In the genomic region with DNA sequence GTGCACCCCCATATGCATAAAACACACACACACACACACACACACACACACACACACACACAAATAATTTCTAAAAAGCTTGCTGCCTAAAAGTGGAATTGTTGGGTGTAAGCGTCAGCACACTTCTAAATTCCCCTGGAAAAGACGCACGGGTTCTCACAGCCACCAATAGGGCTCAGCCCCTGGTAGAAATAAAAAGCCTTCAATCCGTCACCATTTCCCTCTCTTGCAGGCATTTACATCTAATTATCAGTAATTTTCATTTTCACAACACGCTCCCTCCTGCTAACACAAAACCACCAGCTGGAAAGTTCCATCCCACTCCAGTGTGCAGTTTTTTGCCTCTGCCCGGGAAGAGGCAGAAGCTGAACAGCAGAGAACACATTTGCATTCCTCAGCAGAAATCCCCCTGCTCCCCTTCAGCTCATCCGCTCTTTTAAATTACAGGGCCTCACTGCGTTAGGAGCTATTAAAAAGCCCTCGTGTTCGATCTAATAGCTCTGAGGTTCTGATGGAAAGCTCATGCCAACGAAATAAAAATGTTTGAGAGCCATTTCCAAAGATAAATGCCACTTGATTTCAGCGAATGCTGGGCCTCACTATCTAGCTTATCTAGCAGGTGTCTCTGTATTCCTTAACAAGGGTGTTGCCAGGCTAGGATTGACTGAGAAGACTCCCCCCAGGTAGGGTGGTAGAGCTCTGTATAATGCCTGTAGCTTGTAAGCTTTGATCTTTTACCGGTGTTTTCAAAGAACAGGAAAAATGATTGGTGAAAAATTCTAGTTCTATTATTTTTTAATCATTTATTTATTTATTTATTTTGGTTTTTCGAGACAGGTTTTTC, we compare ENCODE assay signal across 17 mouse cellular contexts. TPM values are rescaled to one million over a fixed set of nuclear protein-coding genes. Genes with fewer than 3 reads are reported as not detected.
A peak's percentile ranks its signal among the peaks of the same experiment; 100 is the strongest.
DNase-seq lines count a peak whose midpoint lies in the region; ATAC-seq and TF ChIP-seq lines count a peak whose summit lies in the region.
"Had no signal": no experiment of that assay in that cellular context is flagged by ENCODE, and none has a peak within 500 bp of the region (broad histone marks: within the 10 kb centered on the region; RNA-seq: fewer than 3 reads in every experiment).

No protein-coding gene starts in this region.

- H3K27me3 ChIP-seq in forebrain, embryonic 15.5 days = no peaks in the 10 kb centered on the region
- H3K27me3 ChIP-seq in midbrain, embryonic 15.5 days (replicated peaks) = no peaks in the 10 kb centered on the region
- H3K27me3 ChIP-seq in liver, embryonic 11.5 days (replicated peaks; ENCODE audit: control insufficient read depth, insufficient read depth, low read length) = no peaks in the 10 kb centered on the region
- H3K27me3 ChIP-seq in cerebellum, adult 2 months (ENCODE audit: control insufficient read depth, insufficient read depth, low read length) = no peaks in the 10 kb centered on the region
- H3K27me3 ChIP-seq: heart, embryonic 13.5 days; limb, embryonic 15.5 days had no signal

- H3K9me3 ChIP-seq in forebrain, embryonic 15.5 days = no peaks in the 10 kb centered on the region
- no peaks in the 10 kb centered on the region for H3K9me3 ChIP-seq in midbrain, embryonic 15.5 days
- H3K9me3 ChIP-seq in liver, embryonic 11.5 days (ENCODE audit: control insufficient read depth, low read length) = no peaks in the 10 kb centered on the region
- H3K9me3 ChIP-seq: heart, embryonic 13.5 days; limb, embryonic 15.5 days had no signal

- no peak overlapping the region for H3K9ac ChIP-seq in forebrain, embryonic 15.5 days (replicated peaks)
- no peak overlapping the region for H3K9ac ChIP-seq in midbrain, embryonic 15.5 days
- H3K9ac ChIP-seq in liver, embryonic 11.5 days (ENCODE audit: low read depth, low read length) = no peak overlapping the region
- H3K9ac ChIP-seq: heart, embryonic 13.5 days; limb, embryonic 15.5 days; lung, embryonic 14.5 days had no signal

- no peak overlapping the region for H3K4me3 ChIP-seq in forebrain, embryonic 15.5 days
- H3K4me3 ChIP-seq in midbrain, embryonic 15.5 days = no peak overlapping the region
- H3K4me3 ChIP-seq in liver, embryonic 11.5 days (ENCODE audit: low read depth, low read length) = no peak overlapping the region
- no peak overlapping the region for H3K4me3 ChIP-seq in cerebellum, adult 2 months (replicated peaks; ENCODE audit: insufficient read depth, low read depth, low read length)
- H3K4me3 ChIP-seq: heart, embryonic 13.5 days; limb, embryonic 15.5 days; megakaryocyte, embryonic 14.5 days had no signal

- peak; percentile 82 for ATAC-seq in forebrain, embryonic 15.5 days (replicated peaks)
- peak; percentile 56; the same call in 1 of the 2 replicates for ATAC-seq in midbrain, embryonic 15.5 days (replicated peaks)
- no peak for ATAC-seq in liver, embryonic 11.5 days (replicated peaks; ENCODE audit: low FRiP score)

- H3K4me2 ChIP-seq in forebrain, embryonic 15.5 days (replicated peaks) = no peak overlapping the region
- no peak overlapping the region for H3K4me2 ChIP-seq in midbrain, embryonic 15.5 days
- no peak overlapping the region for H3K4me2 ChIP-seq in liver, embryonic 11.5 days
- H3K4me2 ChIP-seq: heart, embryonic 13.5 days; limb, embryonic 15.5 days; lung, embryonic 14.5 days had no signal

- H3K36me3 ChIP-seq in forebrain, embryonic 15.5 days = no peaks in the 10 kb centered on the region
- no peaks in the 10 kb centered on the region for H3K36me3 ChIP-seq in midbrain, embryonic 15.5 days (replicated peaks)
- no peaks in the 10 kb centered on the region for H3K36me3 ChIP-seq in liver, embryonic 11.5 days (ENCODE audit: control insufficient read depth, insufficient read depth, low read length)
- H3K36me3 ChIP-seq: heart, embryonic 13.5 days; limb, embryonic 15.5 days had no signal

- H3K27ac ChIP-seq in forebrain, embryonic 15.5 days (replicated peaks) = peak overlapping the region; percentile 85
- H3K27ac ChIP-seq in midbrain, embryonic 15.5 days = peak overlapping the region; percentile 63
- no peak overlapping the region for H3K27ac ChIP-seq in liver, embryonic 11.5 days (ENCODE audit: low read depth, low read length)
- H3K27ac ChIP-seq in cerebellum, adult 2 months (ENCODE audit: insufficient read depth, low read length) = no peak overlapping the region
- H3K27ac ChIP-seq: heart, embryonic 13.5 days; limb, embryonic 15.5 days had no signal

- WGBS in forebrain, embryonic 15.5 days = 40% methylated on average over 14 of the region's 14 CpGs
- WGBS in midbrain, embryonic 15.5 days = 50% methylated on average over 14 of the region's 14 CpGs
- WGBS in liver, embryonic 11.5 days = 78% methylated on average over 14 of the region's 14 CpGs
- WGBS in cerebellum, adult 2 months = 80% methylated on average over 14 of the region's 14 CpGs

- peaks cover 19% of the 10 kb centered on the region for H3K4me1 ChIP-seq in forebrain, embryonic 15.5 days
- peaks cover 11% of the 10 kb centered on the region for H3K4me1 ChIP-seq in midbrain, embryonic 15.5 days
- H3K4me1 ChIP-seq in liver, embryonic 11.5 days (replicated peaks; ENCODE audit: control insufficient read depth, insufficient read depth, low read length) = no peaks in the 10 kb centered on the region
- H3K4me1 ChIP-seq in cerebellum, adult 2 months (ENCODE audit: control insufficient read depth, insufficient read depth, low read length) = no peaks in the 10 kb centered on the region

- no peak for TF ChIP-seq CTCF in cerebellum, adult 2 months (IDR thresholded peaks at IDR 0.05; ENCODE audit: borderline replicate concordance, insufficient read depth, low read depth, low read length)

- peak; percentile 44 for DNase-seq in layer of hippocampus, adult 11-12 months (ENCODE audit: low spot score)
- DNase-seq in layer of hippocampus, adult 9-10 months (ENCODE audit: low spot score) = no peak
- DNase-seq in brain, adult 2 months (ENCODE audit: low read depth, low spot score) = peak; percentile 85
- no peak for DNase-seq in liver, embryonic 11.5 days (ENCODE audit: low spot score)
- DNase-seq in cerebellum, adult 2 months = no peak
- DNase-seq in adrenal gland, postnatal 4 days (ENCODE audit: low spot score in 2 of 2) = no peak
- DNase-seq: adrenal gland, adult 8-10 months; heart, postnatal 4 days; kidney, adult 11 months; kidney, postnatal 25 days; thymus, postnatal 25 days had no signal

- TF ChIP-seq POLR2A in cerebellum, adult 2 months (IDR thresholded peaks at IDR 0.05; ENCODE audit: borderline replicate concordance, insufficient read depth, low read length) = no peak

RNA-seq across cellular contexts. Expression of gene Tamm41, which starts 6.2 kb away (rescaled TPM):
- polyA plus RNA-seq in forebrain, embryonic 15.5 days (2015; fragmentation: Nextera tagmentation; extraction: Ambion mirVana) = 61.2 and 68.0 TPM in 2 replicates
- polyA plus RNA-seq in midbrain, embryonic 15.5 days (2015; fragmentation: Nextera tagmentation; extraction: Ambion mirVana) = 51.0 and 53.7 TPM in 2 replicates
- 70.3 and 73.4 TPM in 2 replicates for polyA plus RNA-seq in liver, embryonic 11.5 days (2014; fragmentation: Nextera tagmentation; extraction: Ambion mirVana)
- 28.5 and 32.4 TPM in 2 replicates for polyA plus RNA-seq in cerebellum, adult 2 months (2012; rRNA removed)
- total RNA-seq in adrenal gland, postnatal 4 days (2021) = 10 to 100 TPM; 31.2 to 31.8 TPM

Comparison
In these comparisons a context has a peak if more than half of its experiments do, and no peak if none do; other contexts are left out.
1. DNase-seq: peak in layer of hippocampus, adult 11-12 months (single experiment) and brain, adult 2 months (single experiment); none in layer of hippocampus, adult 9-10 months (single experiment), liver, embryonic 11.5 days (single experiment), cerebellum, adult 2 months (0 of 2) and adrenal gland, postnatal 4 days (0 of 2).
2. H3K27ac ChIP-seq: peak in forebrain, embryonic 15.5 days (single experiment) and midbrain, embryonic 15.5 days (single experiment); none in liver, embryonic 11.5 days (single experiment) and cerebellum, adult 2 months (single experiment).